Mouse (Mus musculus) liver, postnatal 0 days (tissue): ENCODE results near the gene Fam20c.

Source experiments
- CTCF ChIP-seq: sonication (generic); IDR thresholded peaks from 2 replicates; pipeline ENCODE4 v1.5.1; 2016; ENCODE audit warnings: antibody characterized with exemption, low read depth
- EP300 ChIP-seq: IDR thresholded peaks from 2 replicates; pipeline ENCODE4 v1.6.1; 2016; ENCODE audit warnings: antibody characterized with exemption, low read depth, mild to moderate bottlenecking

- TF ChIP-seq CTCF: no peak
- no peak for TF ChIP-seq EP300
These were observed 24.6 kb downstream of the Fam20c start for GRCm38 (mm10) chr5:138778731-138779463.
